Mouse (Mus musculus): ENCODE measurements at regions not wholly inside any gene's neighbourhood (a gene's known extent, or its start where the extent isn't known, plus 50 kb on each side); places are given as distances from the start of the nearest gene placed in this dataset.

- DNase-seq (ENCODE audit: low spot score): no peak
Observed at GRCm38 (mm10) chr9:13978842-13979241, 151.3 kb downstream of the Fam76b start.

GRCm38 (mm10) chr9:13987486-13987885 is 160.0 kb downstream of the Fam76b start:
- no peak for DNase-seq (ENCODE audit: low spot score)

DNA sequence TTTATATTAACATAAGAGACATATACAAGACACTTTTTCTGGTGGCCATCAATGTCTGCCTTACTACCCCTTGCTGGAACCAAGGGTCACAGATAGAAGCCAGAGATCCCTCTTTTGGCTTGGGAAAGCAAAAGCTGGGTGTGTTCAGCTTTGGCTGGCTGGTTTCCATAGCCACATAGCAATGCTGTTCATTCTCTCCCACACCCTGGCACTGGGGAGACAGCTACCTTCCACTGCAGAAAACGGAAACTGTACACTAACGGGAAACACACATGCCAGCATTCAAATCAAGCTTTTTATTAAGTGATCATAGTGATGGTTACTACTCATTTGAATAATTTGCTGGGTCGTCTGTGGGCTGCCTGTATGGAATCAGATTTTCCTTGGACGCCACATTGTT is 161.4 kb downstream of the Fam76b start:
- no peak for DNase-seq (ENCODE audit: low spot score)

- DNase-seq (ENCODE audit: low spot score): no peak
Observed at GRCm38 (mm10) chr9:13990960-13991359, 163.4 kb downstream of the Fam76b start.

DNA sequence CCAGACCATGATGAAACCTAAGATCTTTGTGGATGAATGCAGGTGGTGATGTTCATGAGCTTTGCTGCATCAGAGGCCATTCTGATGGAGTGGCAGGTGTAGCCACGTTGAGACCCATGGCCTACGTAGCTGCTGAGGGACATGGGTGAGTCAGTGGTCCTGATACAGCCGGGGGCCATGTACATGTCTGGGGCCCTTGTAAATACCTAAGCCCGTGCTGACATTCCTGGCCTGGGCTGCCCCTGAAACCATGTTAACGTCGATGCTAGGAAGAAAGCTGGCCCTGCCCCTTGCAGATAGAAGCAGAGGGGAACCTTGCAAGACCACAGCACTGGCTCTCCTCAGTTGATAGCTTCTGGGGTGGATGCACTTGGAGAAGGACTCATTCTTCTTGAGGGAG is 165.2 kb downstream of the Fam76b start:
- DNase-seq (ENCODE audit: low spot score): no peak

- no peak for DNase-seq (ENCODE audit: low spot score)
Observed at GRCm38 (mm10) chr9:13999358-13999757, 171.8 kb downstream of the Fam76b start.

DNA sequence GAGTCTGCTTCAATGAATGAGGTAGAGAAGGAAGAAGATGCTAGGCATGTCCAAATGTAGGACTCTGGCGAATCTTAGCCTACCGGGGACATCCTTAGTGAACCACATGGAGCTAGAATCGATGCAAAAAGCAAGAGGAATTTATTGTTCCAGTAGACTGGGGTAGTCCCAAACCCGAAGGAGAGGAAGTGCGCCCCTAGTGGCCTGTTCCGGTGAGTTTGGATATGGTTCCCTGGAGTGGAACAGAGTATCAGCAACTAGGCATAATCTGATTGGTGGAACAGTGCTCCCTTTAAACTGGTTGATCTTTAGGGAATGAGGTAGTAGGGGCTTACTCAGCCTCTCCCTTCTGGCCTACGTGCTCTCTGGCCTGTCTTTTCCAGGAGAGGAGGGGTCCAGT is 174.0 kb downstream of the Fam76b start:
- peak; percentile 35 for DNase-seq (ENCODE audit: low spot score)

DNA sequence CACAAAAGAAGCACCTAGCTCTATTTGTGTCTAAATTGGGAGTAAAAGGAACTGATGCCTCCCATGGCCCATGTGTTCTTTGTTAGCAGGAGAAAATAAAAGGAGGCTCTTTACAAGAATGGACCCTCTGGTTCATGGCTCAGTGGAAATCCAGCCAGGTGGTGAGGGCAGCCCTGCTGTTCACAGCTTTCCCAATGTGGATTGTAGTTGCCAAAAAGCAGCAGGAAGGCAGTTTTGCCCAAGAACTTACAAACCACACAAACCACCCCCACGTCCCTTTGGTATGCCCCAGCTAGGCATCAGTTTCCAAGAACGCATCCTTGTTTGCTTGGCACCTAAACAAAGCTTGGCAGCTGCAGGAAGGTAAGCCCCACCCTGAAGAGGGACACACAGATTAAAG is 174.7 kb downstream of the Fam76b start:
- no peak for DNase-seq (ENCODE audit: low spot score)

GRCm38 (mm10) chr9:14003163-14003562 is 175.6 kb downstream of the Fam76b start:
- DNase-seq (ENCODE audit: low spot score): no peak

- no peak for DNase-seq (ENCODE audit: low spot score)
Observed at GRCm38 (mm10) chr9:14006233-14006984, 178.9 kb downstream of the Fam76b start.

GRCm38 (mm10) chr9:14009451-14009850 is 181.9 kb downstream of the Fam76b start:
- DNase-seq (ENCODE audit: low spot score): no peak

- DNase-seq (ENCODE audit: low spot score): no peak
Observed at GRCm38 (mm10) chr9:14010261-14010949, 182.9 kb downstream of the Fam76b start.

- DNase-seq (ENCODE audit: low spot score): no peak
Observed at GRCm38 (mm10) chr9:14024216-14024615, 196.7 kb downstream of the Fam76b start.

DNA sequence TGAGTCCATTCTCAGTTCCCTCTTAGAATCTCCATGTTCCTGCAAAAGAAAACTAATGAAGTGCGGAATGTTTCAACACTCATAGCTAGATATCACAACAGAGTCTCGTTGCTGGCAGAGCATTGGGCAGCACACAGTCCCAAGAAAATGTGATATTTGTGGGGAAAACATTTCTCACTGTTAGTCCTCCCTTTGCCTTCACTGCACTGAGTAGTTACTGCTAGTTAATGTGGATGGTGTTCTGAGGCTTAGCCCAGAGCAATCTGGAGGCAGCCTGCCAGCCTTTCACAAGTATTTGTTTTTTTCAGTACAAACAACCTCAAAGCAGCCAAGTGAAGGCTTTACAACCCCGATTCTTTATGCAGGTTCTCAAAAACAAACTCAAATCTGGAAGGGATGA is 197.2 kb downstream of the Fam76b start:
- no peak for DNase-seq (ENCODE audit: low spot score)

GRCm38 (mm10) chr9:14028056-14028455 is 200.5 kb downstream of the Fam76b start:
- no peak for DNase-seq (ENCODE audit: low spot score)

GRCm38 (mm10) chr9:14031358-14032047 is 204.0 kb downstream of the Fam76b start:
- no peak for DNase-seq (ENCODE audit: low spot score)

GRCm38 (mm10) chr9:14032048-14032362 is 204.5 kb downstream of the Fam76b start:
- no peak for DNase-seq (ENCODE audit: low spot score)

- no peak for DNase-seq (ENCODE audit: low spot score)
Observed at GRCm38 (mm10) chr9:14035526-14035925, 208.0 kb downstream of the Fam76b start.

- DNase-seq (ENCODE audit: low spot score): no peak
Observed at GRCm38 (mm10) chr9:14041900-14042435, 214.5 kb downstream of the Fam76b start.

- no peak for DNase-seq (ENCODE audit: low spot score)
Observed at GRCm38 (mm10) chr9:14048224-14048623, 220.7 kb downstream of the Fam76b start.

- DNase-seq (ENCODE audit: low spot score): no peak
Observed at GRCm38 (mm10) chr9:14053704-14054103, 221.2 kb upstream of the Sesn3 start.

GRCm38 (mm10) chr9:14056410-14057172 is 218.3 kb upstream of the Sesn3 start:
- DNase-seq (ENCODE audit: low spot score): no peak
